Mouse (Mus musculus): ENCODE measurements at regions not wholly inside any gene's neighbourhood (a gene's known extent, or its start where the extent isn't known, plus 50 kb on each side); places are given as distances from the start of the nearest gene placed in this dataset.
"Not testable (repeated sequence)": the region's sequence is repeated elsewhere in the genome, so short reads cannot be mapped to it uniquely, and the experiment has no call there.

GRCm38 (mm10) chr14:17414246-17414888, 245.7 kb upstream of the Thrb start:
- 83% methylated on average over 6 of the region's 6 CpGs for WGBS
- Histone ChIP-seq H3K9ac (no peak overlapping the region), H3K36me3 (no peaks in the 10 kb centered on the region), H3K4me3 (no peak overlapping the region), H3K9me3 (no peaks in the 10 kb centered on the region), H3K27me3 (no peaks in the 10 kb centered on the region), H3K4me2 (replicated peaks) (no peak overlapping the region), H3K4me1 (peaks cover 4% of the 10 kb centered on the region), H3K27ac (no peak overlapping the region)
- ATAC-seq (ENCODE audit: insufficient number of reproducible peaks, insufficient read depth, low FRiP score, low TSS enrichment) = no peak

- H3K4me2 ChIP-seq (replicated peaks) = no peak overlapping the region
- ATAC-seq (ENCODE audit: insufficient number of reproducible peaks, insufficient read depth, low FRiP score, low TSS enrichment) = no peak
- H3K36me3 ChIP-seq = no peaks in the 10 kb centered on the region
- H3K9me3 ChIP-seq = no peaks in the 10 kb centered on the region
- no peaks in the 10 kb centered on the region for H3K27me3 ChIP-seq
- 61% methylated on average over 1 of the region's 1 CpGs for WGBS
- H3K27ac ChIP-seq = no peak overlapping the region
- H3K4me3 ChIP-seq = no peak overlapping the region
- no peak overlapping the region for H3K9ac ChIP-seq
- no peaks in the 10 kb centered on the region for H3K4me1 ChIP-seq
Observed at GRCm38 (mm10) chr14:17427751-17428150, 232.3 kb upstream of the Thrb start.

- 89% methylated on average over 3 of the region's 3 CpGs for WGBS
- no peaks in the 10 kb centered on the region for H3K4me1 ChIP-seq
- no peak for ATAC-seq (ENCODE audit: insufficient number of reproducible peaks, insufficient read depth, low FRiP score, low TSS enrichment)
- H3K4me2 ChIP-seq (replicated peaks) = no peak overlapping the region
- H3K9ac ChIP-seq = no peak overlapping the region
- no peaks in the 10 kb centered on the region for H3K9me3 ChIP-seq
- no peaks in the 10 kb centered on the region for H3K27me3 ChIP-seq
- H3K4me3 ChIP-seq = no peak overlapping the region
- no peaks in the 10 kb centered on the region for H3K36me3 ChIP-seq
- H3K27ac ChIP-seq = no peak overlapping the region
Observed at GRCm38 (mm10) chr14:17429157-17429556, 230.9 kb upstream of the Thrb start.

GRCm38 (mm10) chr14:17433346-17433745, 226.7 kb upstream of the Thrb start:
- 54% methylated on average over 1 of the region's 1 CpGs for WGBS
- ATAC-seq (ENCODE audit: insufficient number of reproducible peaks, insufficient read depth, low FRiP score, low TSS enrichment) = no peak
- H3K9ac ChIP-seq = no peak overlapping the region

GRCm38 (mm10) chr14:17457946-17458345, 202.1 kb upstream of the Thrb start:
- Histone ChIP-seq H3K4me3 (no peak overlapping the region), H3K4me2 (replicated peaks) (no peak overlapping the region), H3K9me3 (no peaks in the 10 kb centered on the region), H3K27ac (no peak overlapping the region), H3K36me3 (no peaks in the 10 kb centered on the region), H3K27me3 (no peaks in the 10 kb centered on the region), H3K9ac (no peak overlapping the region), H3K4me1 (no peaks in the 10 kb centered on the region)
- 73% methylated on average over 2 of the region's 2 CpGs for WGBS
- ATAC-seq (ENCODE audit: insufficient number of reproducible peaks, insufficient read depth, low FRiP score, low TSS enrichment) = no peak

More at GRCm38 (mm10) chr14:17433346-17433745, 226.7 kb upstream of the Thrb start:
- Histone ChIP-seq H3K27me3 (no peaks in the 10 kb centered on the region), H3K4me3 (no peak overlapping the region), H3K9me3 (no peaks in the 10 kb centered on the region), H3K36me3 (no peaks in the 10 kb centered on the region), H3K4me1 (no peaks in the 10 kb centered on the region), H3K4me2 (replicated peaks) (no peak overlapping the region), H3K27ac (no peak overlapping the region)

- no peak overlapping the region for H3K4me3 ChIP-seq
- H3K36me3 ChIP-seq = no peaks in the 10 kb centered on the region
- H3K9ac ChIP-seq = no peak overlapping the region
- no peaks in the 10 kb centered on the region for H3K9me3 ChIP-seq
- no peak overlapping the region for H3K4me2 ChIP-seq (replicated peaks)
- WGBS = 74% methylated on average over 1 of the region's 1 CpGs
- no peak overlapping the region for H3K27ac ChIP-seq
- no peaks in the 10 kb centered on the region for H3K4me1 ChIP-seq
- ATAC-seq (ENCODE audit: insufficient number of reproducible peaks, insufficient read depth, low FRiP score, low TSS enrichment) = no peak
- H3K27me3 ChIP-seq = no peaks in the 10 kb centered on the region
Observed at GRCm38 (mm10) chr14:17478963-17479362, 181.1 kb upstream of the Thrb start.

GRCm38 (mm10) chr14:17484866-17485265, 175.2 kb upstream of the Thrb start:
- Histone ChIP-seq H3K36me3 (no peaks in the 10 kb centered on the region), H3K27me3 (no peaks in the 10 kb centered on the region), H3K4me3 (no peak overlapping the region), H3K4me2 (replicated peaks) (no peak overlapping the region), H3K9me3 (no peaks in the 10 kb centered on the region), H3K4me1 (no peaks in the 10 kb centered on the region), H3K9ac (no peak overlapping the region), H3K27ac (no peak overlapping the region)
- no peak for ATAC-seq (ENCODE audit: insufficient number of reproducible peaks, insufficient read depth, low FRiP score, low TSS enrichment)

- no peak overlapping the region for H3K4me2 ChIP-seq (replicated peaks)
- 45% methylated on average over 1 of the region's 1 CpGs for WGBS
- no peaks in the 10 kb centered on the region for H3K9me3 ChIP-seq
- H3K27me3 ChIP-seq = no peaks in the 10 kb centered on the region
- no peak overlapping the region for H3K9ac ChIP-seq
- ATAC-seq (ENCODE audit: insufficient number of reproducible peaks, insufficient read depth, low FRiP score, low TSS enrichment) = no peak
- H3K4me3 ChIP-seq = no peak overlapping the region
- no peaks in the 10 kb centered on the region for H3K36me3 ChIP-seq
- H3K27ac ChIP-seq = no peak overlapping the region
- H3K4me1 ChIP-seq = no peaks in the 10 kb centered on the region
Observed at GRCm38 (mm10) chr14:17513756-17514155, 146.3 kb upstream of the Thrb start.

GRCm38 (mm10) chr14:17522696-17523095, 137.4 kb upstream of the Thrb start:
- Histone ChIP-seq H3K27ac (no peak overlapping the region), H3K4me2 (replicated peaks) (no peak overlapping the region), H3K4me3 (no peak overlapping the region), H3K36me3 (no peaks in the 10 kb centered on the region), H3K9ac (no peak overlapping the region), H3K4me1 (no peaks in the 10 kb centered on the region), H3K9me3 (no peaks in the 10 kb centered on the region), H3K27me3 (no peaks in the 10 kb centered on the region)
- no peak for ATAC-seq (ENCODE audit: insufficient number of reproducible peaks, insufficient read depth, low FRiP score, low TSS enrichment)
- 85% methylated on average over 3 of the region's 3 CpGs for WGBS

- no peaks in the 10 kb centered on the region for H3K9me3 ChIP-seq
Observed at GRCm38 (mm10) chr14:17523916-17524315, 136.1 kb upstream of the Thrb start.

GRCm38 (mm10) chr14:17539322-17539721, 120.7 kb upstream of the Thrb start:
- Histone ChIP-seq H3K4me2 (replicated peaks) (no peak overlapping the region), H3K27ac (no peak overlapping the region), H3K4me1 (no peaks in the 10 kb centered on the region), H3K27me3 (no peaks in the 10 kb centered on the region), H3K36me3 (no peaks in the 10 kb centered on the region), H3K9ac (no peak overlapping the region), H3K9me3 (no peaks in the 10 kb centered on the region), H3K4me3 (no peak overlapping the region)
- no peak for ATAC-seq (ENCODE audit: insufficient number of reproducible peaks, insufficient read depth, low FRiP score, low TSS enrichment)
- WGBS = 70% methylated on average over 1 of the region's 1 CpGs

More at GRCm38 (mm10) chr14:17523916-17524315, 136.1 kb upstream of the Thrb start:
- H3K4me3 ChIP-seq = no peak overlapping the region
- no peaks in the 10 kb centered on the region for H3K36me3 ChIP-seq
- H3K9ac ChIP-seq = no peak overlapping the region
- H3K27me3 ChIP-seq = no peaks in the 10 kb centered on the region
- ATAC-seq (ENCODE audit: insufficient number of reproducible peaks, insufficient read depth, low FRiP score, low TSS enrichment) = no peak
- H3K27ac ChIP-seq = no peak overlapping the region
- H3K4me1 ChIP-seq = no peaks in the 10 kb centered on the region
- H3K4me2 ChIP-seq (replicated peaks) = no peak overlapping the region
- 92% methylated on average over 4 of the region's 4 CpGs for WGBS

- no peaks in the 10 kb centered on the region for H3K36me3 ChIP-seq
- no peaks in the 10 kb centered on the region for H3K9me3 ChIP-seq
- no peak overlapping the region for H3K4me3 ChIP-seq
- H3K4me2 ChIP-seq (replicated peaks) = no peak overlapping the region
- no peak overlapping the region for H3K9ac ChIP-seq
- no peak for ATAC-seq (ENCODE audit: insufficient number of reproducible peaks, insufficient read depth, low FRiP score, low TSS enrichment)
- no peak overlapping the region for H3K27ac ChIP-seq
- H3K4me1 ChIP-seq = no peaks in the 10 kb centered on the region
- 86% methylated on average over 1 of the region's 1 CpGs for WGBS
- no peaks in the 10 kb centered on the region for H3K27me3 ChIP-seq
Observed at GRCm38 (mm10) chr14:17556458-17556857, 103.6 kb upstream of the Thrb start.

GRCm38 (mm10) chr14:17560001-17560400, 100.1 kb upstream of the Thrb start:
- H3K27ac ChIP-seq; ATAC-seq (ENCODE audit: insufficient number of reproducible peaks, insufficient read depth, low FRiP score, low TSS enrichment); H3K4me2 ChIP-seq (replicated peaks); H3K9ac ChIP-seq; H3K36me3 ChIP-seq; H3K4me1 ChIP-seq; H3K27me3 ChIP-seq; H3K9me3 ChIP-seq; H3K4me3 ChIP-seq: not testable (repeated sequence)
- 37% methylated on average over 3 of the region's 3 CpGs for WGBS

Data from embryonic facial prominence, embryonic 12.5 days (tissue).